Mouse (Mus musculus) heart, embryonic 14.5 days (tissue): ENCODE measurements around the gene Anks3. TPM values are rescaled to one million over a fixed set of nuclear protein-coding genes. Genes with fewer than 3 reads are reported as not detected.

Experiments used
- ATAC-seq: fragments of 200-750 bp; cut with Nextera tagmentation; 2 replicates; pipeline ENCODE4 v1.8.0; 2017; ENCODE audit warnings: low read depth, moderate TSS enrichment; ENCODE audit not compliant: insufficient number of reproducible peaks, insufficient read depth, low FRiP score
- H3K27ac ChIP-seq, 2 experiments: fragments of 200-500 bp in 1 of 2; fragments of 300-500 bp in 1 of 2; sonication (generic) in 1 of 2; replicated peaks in 1 of 2; 2 replicates each; pipeline ENCODE4 v1.5.1; 2012 to 2014; ENCODE audit warnings: low read depth in 2 of 2, low read length in 2 of 2, control low read depth in 1 of 2, mild to moderate bottlenecking in 1 of 2, mixed read lengths in 1 of 2; ENCODE audit not compliant: control insufficient read depth in 1 of 2, insufficient read depth in 1 of 2
- H3K27me3 ChIP-seq: fragments of 300-500 bp; sonication (generic); 2 replicates; pipeline ENCODE4 v1.6.1; 2014; ENCODE audit warnings: mild to moderate bottlenecking, low read length, control low read depth; ENCODE audit not compliant: control insufficient read depth, insufficient read depth
- H3K36me3 ChIP-seq: fragments of 300-500 bp; sonication (generic); 2 replicates; pipeline ENCODE4 v1.6.1; 2014; ENCODE audit warnings: mild to moderate bottlenecking, control low read depth, low read length, mixed read lengths; ENCODE audit not compliant: control insufficient read depth, insufficient read depth
- H3K4me1 ChIP-seq, 2 experiments: fragments of 200-500 bp in 1 of 2; fragments of 300-500 bp in 1 of 2; sonication (generic) in 1 of 2; 2 replicates each; pipeline ENCODE4 v1.6.1; 2012 to 2014; ENCODE audit warnings: low read length in 2 of 2, control low read depth in 1 of 2, mixed read lengths in 1 of 2; ENCODE audit not compliant: control insufficient read depth in 2 of 2, insufficient read depth in 2 of 2
- H3K4me2 ChIP-seq: fragments of 300-500 bp; sonication (generic); 2 replicates; pipeline ENCODE4 v1.6.1; 2014; ENCODE audit warnings: mild to moderate bottlenecking, low read length
- H3K4me3 ChIP-seq, 2 experiments: fragments of 200-500 bp in 1 of 2; fragments of 300-500 bp in 1 of 2; sonication (generic) in 1 of 2; 2 replicates each; pipeline ENCODE4 v1.5.1; 2012 to 2014; ENCODE audit warnings: low read length in 2 of 2, mild to moderate bottlenecking in 2 of 2, control low read depth in 1 of 2, low read depth in 1 of 2, moderate library complexity in 1 of 2; ENCODE audit not compliant: control insufficient read depth in 1 of 2, insufficient read depth in 1 of 2
- H3K9ac ChIP-seq: fragments of 300-500 bp; sonication (generic); 2 replicates; pipeline ENCODE4 v1.6.1; 2014; ENCODE audit warnings: mild to moderate bottlenecking, low read length
- H3K9me3 ChIP-seq: fragments of 300-500 bp; sonication (generic); 2 replicates; pipeline ENCODE4 v1.6.1; 2016; ENCODE audit warnings: low read length, control low read depth; ENCODE audit not compliant: control insufficient read depth
- WGBS: fragments of 180-500 bp; shearing (Covaris S2); extraction: QIAGEN DNeasy Blood & Tissue Kit; methylation state at CpG from one replicate; pipeline ENCODE4 v1.1.7; 2014; 5-methylcytosine and 5-hydroxymethylcytosine counted together
- polyA plus RNA-seq: library from polyadenylated mRNA; unstranded; fragments of >200 nt; fragmentation: Nextera tagmentation; extraction: Ambion mirVana; gene quantifications from 2 replicates; pipeline ENCODE4 v1.2.1, GENCODE M21; 2014

The Anks3 gene
- polyA plus RNA-seq, 1 experiment from 2014 or later = 32.3 TPM

- WGBS = 93% methylated on average over 5 of the region's 5 CpGs
- no peak overlapping the region for H3K4me2 ChIP-seq
- no peaks in the 10 kb centered on the region for H3K9me3 ChIP-seq
- H3K36me3 ChIP-seq = peaks cover 99% of the 10 kb centered on the region
- H3K27ac ChIP-seq = no peak overlapping the region
- ATAC-seq = no peak
- H3K4me3 ChIP-seq = no peak overlapping the region
- no peaks in the 10 kb centered on the region for H3K27me3 ChIP-seq
- H3K9ac ChIP-seq = no peak overlapping the region
- peaks cover 0 to 2% of the 10 kb centered on the region in 2 experiments; a peak in 1 of 4 replicates for H3K4me1 ChIP-seq
Observed at GRCm38 (mm10) chr16:4923996-4924395, 40.0 kb downstream of the Anks3 start.

GRCm38 (mm10) chr16:4922481-4922880 lies 41.5 kb downstream of the Anks3 start:
- no peak for ATAC-seq
- H3K9me3 ChIP-seq = no peaks in the 10 kb centered on the region
- WGBS = 85% methylated on average over 6 of the region's 6 CpGs
- no peak overlapping the region for H3K27ac ChIP-seq
- no peak overlapping the region for H3K9ac ChIP-seq
- no peak overlapping the region for H3K4me3 ChIP-seq
- H3K4me2 ChIP-seq = no peak overlapping the region
- peaks cover 0 to 2% of the 10 kb centered on the region in 2 experiments; a peak in 1 of 4 replicates for H3K4me1 ChIP-seq
- no peaks in the 10 kb centered on the region for H3K27me3 ChIP-seq
- H3K36me3 ChIP-seq = peaks cover 99% of the 10 kb centered on the region

- peaks cover 2 to 5% of the 10 kb centered on the region in 2 experiments; a peak in 2 of 4 replicates for H3K4me1 ChIP-seq
- no peaks in the 10 kb centered on the region for H3K27me3 ChIP-seq
- H3K27ac ChIP-seq = peak overlapping the region; percentile 46
- no peak for ATAC-seq
- H3K4me3 ChIP-seq = no peak overlapping the region
- H3K36me3 ChIP-seq = peaks cover 98% of the 10 kb centered on the region
- no peak overlapping the region for H3K4me2 ChIP-seq
- H3K9me3 ChIP-seq = no peaks in the 10 kb centered on the region
- WGBS = 64% methylated on average over 4 of the region's 4 CpGs
- H3K9ac ChIP-seq = no peak overlapping the region
Observed at GRCm38 (mm10) chr16:4920556-4920955, 43.4 kb downstream of the Anks3 start.

- no peak overlapping the region for H3K27ac ChIP-seq
- no peak overlapping the region for H3K9ac ChIP-seq
- no peaks in the 10 kb centered on the region for H3K9me3 ChIP-seq
- ATAC-seq = no peak
- peaks cover 96% of the 10 kb centered on the region for H3K36me3 ChIP-seq
- no peaks in the 10 kb centered on the region for H3K27me3 ChIP-seq
- no peak overlapping the region for H3K4me2 ChIP-seq
- peaks cover 8 to 21% of the 10 kb centered on the region in 2 experiments for H3K4me1 ChIP-seq
- WGBS = 91% methylated on average over 2 of the region's 2 CpGs
- no peak overlapping the region for H3K4me3 ChIP-seq
Observed at GRCm38 (mm10) chr16:4916608-4917007, 47.4 kb downstream of the Anks3 start.

- Histone ChIP-seq H3K9me3 (no peaks in the 10 kb centered on the region), H3K4me1 (peaks cover 7 to 21% of the 10 kb centered on the region in 2 experiments), H3K36me3 (peaks cover 97% of the 10 kb centered on the region), H3K4me3 (no peak overlapping the region), H3K27me3 (no peaks in the 10 kb centered on the region), H3K27ac (no peak overlapping the region), H3K4me2 (no peak overlapping the region), H3K9ac (no peak overlapping the region)
- WGBS = 39% methylated on average over 3 of the region's 3 CpGs
- no peak for ATAC-seq
Observed at GRCm38 (mm10) chr16:4915931-4916330, 48.1 kb downstream of the Anks3 start.

- H3K9ac ChIP-seq = peak overlapping the region; percentile 34; the same call in 1 of the 2 replicates
- H3K27me3 ChIP-seq = no peaks in the 10 kb centered on the region
- 0 out of 2 replicates have a peak, but pooled peaks have one; percentile 52 for ATAC-seq
- H3K36me3 ChIP-seq = peaks cover 97% of the 10 kb centered on the region
- WGBS = 34% methylated on average over 12 of the region's 12 CpGs
- H3K9me3 ChIP-seq = no peaks in the 10 kb centered on the region
- no peak overlapping the region for H3K4me3 ChIP-seq
- no peak overlapping the region for H3K4me2 ChIP-seq
- peak overlapping the region; percentile 72 for H3K27ac ChIP-seq
- peaks cover 5 to 21% of the 10 kb centered on the region in 2 experiments; a peak in 3 of 4 replicates for H3K4me1 ChIP-seq
Observed at GRCm38 (mm10) chr16:4913783-4914735, 49.9 kb downstream of the Anks3 start.

- peak overlapping the region; percentile 72 for H3K27ac ChIP-seq
- H3K9ac ChIP-seq = peak overlapping the region; percentile 41
- no peaks in the 10 kb centered on the region for H3K9me3 ChIP-seq
- peaks cover 5 to 21% of the 10 kb centered on the region in 2 experiments; a peak in 3 of 4 replicates for H3K4me1 ChIP-seq
- ATAC-seq = no peak
- H3K27me3 ChIP-seq = no peaks in the 10 kb centered on the region
- WGBS = 62% methylated on average over 11 of the region's 11 CpGs
- H3K4me2 ChIP-seq = no peak overlapping the region
- peaks cover 93% of the 10 kb centered on the region for H3K36me3 ChIP-seq
- no peak overlapping the region for H3K4me3 ChIP-seq
Observed at GRCm38 (mm10) chr16:4912907-4913782, 50.9 kb downstream of the Anks3 start.
